Mouse (Mus musculus) hindbrain, embryonic 15.5 days (tissue): ENCODE data around the gene Neurod2. TPM values are rescaled to one million over a fixed set of nuclear protein-coding genes. Genes with fewer than 3 reads are reported as not detected.

Experiments
- ATAC-seq: fragments of 200-750 bp; cut with Nextera tagmentation; 2 replicates; pipeline ENCODE4 v1.8.0; 2017; ENCODE audit warnings: low read depth, moderate number of reproducible peaks, moderate TSS enrichment; ENCODE audit not compliant: low FRiP score
- H3K27ac ChIP-seq: fragments of 300-500 bp; sonication (generic); replicated peaks from 2 replicates; pipeline ENCODE4 v1.5.1; 2015; ENCODE audit warnings: mild to moderate bottlenecking, inconsistent platforms
- H3K27me3 ChIP-seq: fragments of 300-500 bp; sonication (generic); 2 replicates; pipeline ENCODE4 v1.6.1; 2015; ENCODE audit warnings: control low read depth, inconsistent platforms
- H3K36me3 ChIP-seq: fragments of 300-500 bp; sonication (generic); 2 replicates; pipeline ENCODE4 v1.6.1; 2015; ENCODE audit warnings: control low read depth, inconsistent platforms
- H3K4me1 ChIP-seq: fragments of 300-500 bp; sonication (generic); replicated peaks from 2 replicates; pipeline ENCODE4 v1.6.1; 2015; ENCODE audit warnings: control low read depth, inconsistent platforms
- H3K4me2 ChIP-seq: fragments of 300-500 bp; sonication (generic); 2 replicates; pipeline ENCODE4 v1.6.1; 2015; ENCODE audit warnings: moderate library complexity, mild to moderate bottlenecking, inconsistent platforms
- H3K4me3 ChIP-seq: fragments of 300-500 bp; sonication (generic); 2 replicates; pipeline ENCODE4 v1.5.1; 2015; ENCODE audit warnings: mild to moderate bottlenecking, inconsistent platforms
- H3K9ac ChIP-seq: fragments of 300-500 bp; sonication (generic); 2 replicates; pipeline ENCODE4 v1.6.1; 2015; ENCODE audit warnings: inconsistent platforms
- H3K9me3 ChIP-seq: fragments of 300-500 bp; sonication (generic); 2 replicates; pipeline ENCODE4 v1.6.1; 2016; ENCODE audit warnings: control low read depth, inconsistent platforms
- WGBS: fragments of 180-500 bp; shearing (Covaris S2); methylation state at CpG from one replicate; pipeline ENCODE4 v1.1.7; 2015; 5-methylcytosine and 5-hydroxymethylcytosine counted together
- polyA plus RNA-seq: library from polyadenylated mRNA; unstranded; fragments of >200 nt; fragmentation: Nextera tagmentation; extraction: Ambion mirVana; gene quantifications from 2 replicates; pipeline ENCODE4 v1.2.1, GENCODE M21; 2015

Gene Neurod2
- polyA plus RNA-seq, 1 experiment from 2014 or later = 28.6 TPM

DNA sequence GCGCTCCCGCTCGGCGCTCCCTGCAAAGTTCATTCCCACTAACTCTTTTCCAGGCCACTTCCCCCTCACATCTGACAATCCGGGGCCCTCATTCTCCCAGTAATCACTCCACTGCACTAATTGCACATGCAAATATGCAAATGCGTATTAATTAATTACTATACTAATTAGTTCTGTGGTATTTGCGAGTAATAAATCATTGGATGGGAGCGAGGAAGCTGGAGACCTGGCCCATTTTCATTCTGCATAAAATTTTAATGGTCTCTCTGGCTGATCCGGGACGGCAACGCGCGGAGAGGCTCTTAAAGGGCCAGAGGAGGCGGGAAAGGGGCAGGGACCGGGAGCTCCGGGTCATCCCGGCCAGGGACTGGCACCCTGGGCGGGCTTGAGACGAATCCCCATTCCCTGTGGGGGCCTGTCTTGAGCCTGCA is 9.6 kb upstream of the Neurod2 start:
- Histone ChIP-seq H3K4me3 (peak overlapping the region; percentile 56), H3K4me2 (peak overlapping the region; percentile 98), H3K9me3 (no peaks in the 10 kb centered on the region), H3K27me3 (peaks cover 65% of the 10 kb centered on the region), H3K36me3 (no peaks in the 10 kb centered on the region), H3K27ac (peak overlapping the region; percentile 93), H3K9ac (peak overlapping the region; percentile 58), H3K4me1 (peaks cover 55% of the 10 kb centered on the region)
- peak; percentile 29; the same call in 1 of the 2 replicates for ATAC-seq
- WGBS = 2% methylated on average over 18 of the region's 19 CpGs

DNA sequence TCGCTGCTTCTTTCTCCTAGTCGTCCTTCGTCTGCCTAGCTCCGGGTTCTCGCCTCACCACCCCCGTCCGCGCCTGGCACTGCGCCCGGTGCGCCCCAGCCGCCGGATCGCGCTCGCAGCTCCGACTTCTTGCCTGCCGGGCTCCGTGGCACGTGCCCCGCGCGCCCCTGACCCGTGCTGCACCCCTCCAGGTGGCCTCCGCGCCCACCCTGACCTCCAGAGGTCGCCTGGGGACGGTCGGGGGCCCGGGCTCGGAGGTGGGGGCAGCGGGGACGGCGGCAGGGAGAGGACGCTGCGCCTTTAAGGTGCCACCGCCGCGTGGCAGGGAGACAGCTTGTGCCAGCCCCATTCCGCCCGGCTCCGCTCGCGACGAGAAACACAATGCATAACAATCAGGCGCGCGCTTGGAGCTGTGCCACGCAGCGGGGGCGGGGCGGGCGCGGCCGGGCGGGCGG is 9.1 kb upstream of the Neurod2 start:
- no peak for ATAC-seq
- H3K9ac ChIP-seq = peak overlapping the region; percentile 58
- H3K4me3 ChIP-seq = peak overlapping the region; percentile 56
- peak overlapping the region; percentile 98 for H3K4me2 ChIP-seq
- no peaks in the 10 kb centered on the region for H3K36me3 ChIP-seq
- peaks cover 60% of the 10 kb centered on the region for H3K4me1 ChIP-seq
- H3K9me3 ChIP-seq = no peaks in the 10 kb centered on the region
- WGBS = under 1% methylated on average over 45 of the region's 57 CpGs
- peaks cover 68% of the 10 kb centered on the region for H3K27me3 ChIP-seq
- peak overlapping the region; percentile 93 for H3K27ac ChIP-seq

DNA sequence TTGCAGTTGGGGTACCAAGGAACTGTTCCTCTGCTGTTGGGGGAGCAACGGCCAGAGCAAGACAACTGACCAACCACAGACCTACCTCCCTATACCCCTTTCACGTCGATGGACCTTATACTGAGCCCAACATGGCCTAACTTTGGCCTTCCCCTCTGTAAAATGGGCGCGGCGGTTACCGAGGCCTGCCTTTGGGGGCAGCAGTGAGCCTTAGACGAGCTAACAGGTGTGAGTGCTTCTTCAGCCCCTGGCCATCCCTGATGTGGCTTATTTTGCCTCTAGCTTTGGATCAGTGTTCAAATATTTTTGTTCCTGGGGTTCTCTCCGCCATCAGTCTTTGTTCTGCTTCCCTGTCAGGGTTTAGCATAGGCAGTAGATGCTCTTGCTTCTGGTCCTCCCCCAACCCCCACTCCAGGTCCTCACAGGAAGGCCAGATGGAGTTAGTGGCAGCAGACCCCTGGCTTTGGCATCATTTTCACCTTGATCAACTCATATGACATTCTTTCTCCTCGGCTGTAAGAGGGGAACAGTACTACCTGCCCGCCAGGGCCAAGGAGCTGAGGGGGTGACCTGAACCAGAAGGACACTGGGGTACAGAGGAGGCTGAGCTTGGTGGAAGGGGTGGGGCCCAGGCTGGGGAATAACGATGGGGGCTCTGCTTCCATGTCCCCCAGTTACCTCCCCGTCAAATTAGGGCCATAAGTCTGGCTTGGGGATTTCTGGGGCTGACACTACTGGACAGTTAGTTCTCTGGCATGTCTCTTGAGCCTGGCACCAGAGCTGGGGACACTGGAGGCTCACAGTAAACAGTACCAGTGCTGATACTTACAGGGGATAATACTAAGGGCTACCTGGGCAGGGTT is 7.0 kb upstream of the Neurod2 start:
- H3K9me3 ChIP-seq = no peaks in the 10 kb centered on the region
- WGBS = 20% methylated on average over 13 of the region's 13 CpGs
- H3K4me3 ChIP-seq = no peak overlapping the region
- no peak overlapping the region for H3K27ac ChIP-seq
- no peak overlapping the region for H3K9ac ChIP-seq
- no peaks in the 10 kb centered on the region for H3K36me3 ChIP-seq
- peaks cover 49% of the 10 kb centered on the region for H3K4me1 ChIP-seq
- ATAC-seq = no peak
- H3K27me3 ChIP-seq = peaks cover 82% of the 10 kb centered on the region
- no peak overlapping the region for H3K4me2 ChIP-seq

DNA sequence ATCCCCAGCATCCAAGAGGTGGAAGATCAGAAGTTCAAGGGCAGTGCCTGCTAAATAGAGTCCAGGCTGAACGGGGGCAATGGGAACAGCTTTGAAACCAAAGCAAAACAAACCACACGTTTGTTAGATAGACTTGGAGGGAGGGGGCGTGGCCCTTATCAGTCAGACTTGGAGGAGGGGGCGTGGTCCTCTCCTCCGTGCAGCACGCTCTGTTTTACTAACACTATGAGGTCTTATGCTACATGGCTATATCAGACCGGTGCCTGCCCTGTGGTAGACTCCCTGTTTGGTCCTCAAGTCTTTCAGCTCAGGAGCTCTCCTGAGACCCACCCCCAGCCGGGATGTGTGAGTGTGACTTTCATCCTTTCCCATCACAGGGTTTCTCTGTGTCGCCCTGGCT is 5.8 kb upstream of the Neurod2 start:
- no peaks in the 10 kb centered on the region for H3K9me3 ChIP-seq
- WGBS = 11% methylated on average over 9 of the region's 9 CpGs
- no peak overlapping the region for H3K4me3 ChIP-seq
- peaks cover 47% of the 10 kb centered on the region for H3K4me1 ChIP-seq
- H3K27me3 ChIP-seq = peaks cover 85% of the 10 kb centered on the region
- no peak overlapping the region for H3K9ac ChIP-seq
- H3K4me2 ChIP-seq = peak overlapping the region; percentile 64; the same call in 1 of the 2 replicates
- no peak for ATAC-seq
- no peak overlapping the region for H3K27ac ChIP-seq
- H3K36me3 ChIP-seq = no peaks in the 10 kb centered on the region

DNA sequence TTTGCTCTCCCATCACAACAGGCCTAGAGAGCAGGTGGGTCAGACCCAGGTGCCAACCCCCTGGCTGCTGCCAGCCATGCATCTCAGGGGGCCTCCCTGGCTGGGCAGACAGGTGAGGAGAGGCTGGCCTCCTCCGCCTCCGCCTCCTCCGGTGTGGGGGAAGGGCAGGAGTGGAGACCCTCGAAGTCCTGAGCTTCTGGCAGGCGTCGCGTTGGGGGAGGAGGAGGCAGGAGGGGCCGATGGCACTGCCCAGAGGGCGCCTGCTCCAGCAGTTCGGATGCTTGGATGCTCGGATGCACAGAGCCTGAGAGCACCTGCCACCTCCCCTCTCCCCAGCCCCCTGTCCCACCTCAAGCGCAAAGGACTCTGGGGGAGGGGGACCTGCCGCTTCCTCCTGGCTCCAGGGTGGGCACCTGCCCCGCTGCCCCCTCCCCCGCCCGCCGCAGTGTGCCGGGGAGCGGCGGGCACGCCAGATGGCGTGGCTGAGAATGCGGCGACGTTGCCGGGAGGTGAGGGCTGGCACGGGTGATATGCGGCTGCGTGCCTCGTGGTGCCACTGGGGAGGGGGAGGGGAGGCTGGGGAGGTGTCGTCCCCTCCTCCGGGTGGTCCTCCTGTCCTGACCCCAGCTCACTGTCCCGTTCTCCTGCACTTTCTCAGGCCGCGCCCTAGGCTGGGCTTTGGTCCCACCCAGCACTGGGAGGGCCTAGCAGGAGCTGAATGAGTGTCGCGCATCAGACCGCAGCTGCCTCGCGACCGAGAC is 4.7 kb upstream of the Neurod2 start:
- Histone ChIP-seq H3K9ac (peak overlapping the region; percentile 31; the same call in 1 of the 2 replicates), H3K27me3 (peaks cover 85% of the 10 kb centered on the region), H3K4me1 (peaks cover 37% of the 10 kb centered on the region), H3K4me3 (peak overlapping the region; percentile 35), H3K27ac (peak overlapping the region; percentile 72), H3K9me3 (no peaks in the 10 kb centered on the region), H3K4me2 (peak overlapping the region; percentile 64), H3K36me3 (no peaks in the 10 kb centered on the region)
- ATAC-seq = peak; percentile 52
- 4% methylated on average over 26 of the region's 41 CpGs for WGBS

DNA sequence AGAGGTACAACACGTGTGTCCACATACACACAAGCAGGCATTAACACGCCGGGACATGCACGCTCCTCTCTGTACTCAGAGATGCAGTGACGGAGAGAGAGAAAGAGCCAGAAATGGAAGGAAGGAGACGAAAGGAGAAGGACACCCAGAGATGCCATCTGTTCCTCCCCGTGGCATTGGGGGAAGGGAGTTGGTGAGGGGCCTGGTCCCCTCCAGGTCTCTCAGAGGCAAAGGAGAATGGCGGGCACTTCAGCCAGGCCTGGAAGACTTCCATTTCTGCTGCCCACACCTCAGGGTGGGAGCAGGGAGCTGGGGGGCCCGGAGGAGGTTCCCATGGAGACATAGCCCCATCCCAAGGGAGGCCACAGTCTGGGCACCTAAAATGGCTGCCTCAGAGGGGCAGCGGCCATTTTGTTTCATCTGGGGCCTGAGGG is 3.8 kb upstream of the Neurod2 start:
- Histone ChIP-seq H3K27ac (peak overlapping the region; percentile 72), H3K27me3 (peaks cover 83% of the 10 kb centered on the region)
- ATAC-seq = no peak

DNA sequence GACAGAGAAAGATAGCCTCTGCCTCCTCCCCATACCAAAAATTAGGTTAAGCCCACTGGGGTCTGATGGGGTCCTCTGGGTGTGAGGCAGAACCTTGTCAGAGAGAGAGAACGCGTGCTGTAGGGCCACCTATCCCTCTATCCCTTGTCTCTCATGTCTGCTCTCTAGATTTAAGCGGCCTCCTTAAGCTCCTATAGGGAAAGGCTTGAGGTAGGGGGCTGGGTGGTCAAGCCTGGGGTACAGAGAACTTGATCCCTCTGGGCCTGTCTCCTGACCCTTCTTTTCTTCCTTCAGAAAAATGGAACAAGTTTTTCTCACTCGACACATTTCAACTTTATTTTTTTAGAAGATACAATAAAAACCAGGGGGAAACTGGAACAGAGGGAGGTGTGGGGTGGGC is 3.4 kb upstream of the Neurod2 start:
- H3K9ac ChIP-seq = no peak overlapping the region
- peaks cover 37% of the 10 kb centered on the region for H3K4me1 ChIP-seq
- no peaks in the 10 kb centered on the region for H3K36me3 ChIP-seq
- no peaks in the 10 kb centered on the region for H3K9me3 ChIP-seq
- H3K4me2 ChIP-seq = no peak overlapping the region
- H3K27ac ChIP-seq = peak overlapping the region; percentile 72
- 78% methylated on average over 4 of the region's 4 CpGs for WGBS
- ATAC-seq = no peak
- H3K27me3 ChIP-seq = peaks cover 81% of the 10 kb centered on the region
- no peak overlapping the region for H3K4me3 ChIP-seq

More for the DNA sequence above, 3.8 kb upstream of the Neurod2 start:
- no peak overlapping the region for H3K4me3 ChIP-seq
- H3K4me1 ChIP-seq = peaks cover 35% of the 10 kb centered on the region
- 65% methylated on average over 10 of the region's 10 CpGs for WGBS
- H3K9ac ChIP-seq = no peak overlapping the region
- no peak overlapping the region for H3K4me2 ChIP-seq
- H3K36me3 ChIP-seq = no peaks in the 10 kb centered on the region
- no peaks in the 10 kb centered on the region for H3K9me3 ChIP-seq

DNA sequence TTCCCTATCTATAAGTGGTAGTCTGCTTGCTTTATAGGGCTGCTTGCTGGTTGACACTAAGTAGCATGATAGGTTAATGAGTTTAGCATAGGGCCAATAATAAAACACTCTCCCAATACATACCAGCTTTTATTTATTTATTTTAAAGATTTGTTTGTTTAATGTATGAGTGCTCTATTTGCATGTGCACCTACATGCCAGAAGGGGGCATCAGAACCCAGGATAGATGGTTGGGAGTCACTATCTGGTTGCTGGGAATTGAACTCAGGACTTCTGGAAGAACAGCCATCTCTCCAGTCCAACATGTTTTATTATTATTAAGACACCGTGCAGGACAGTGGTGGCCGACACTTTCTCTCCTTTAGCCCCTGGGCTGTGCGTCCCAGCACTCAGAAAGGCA is 2.7 kb upstream of the Neurod2 start:
- Histone ChIP-seq H3K4me1 (peaks cover 43% of the 10 kb centered on the region), H3K36me3 (no peaks in the 10 kb centered on the region), H3K27ac (no peak overlapping the region), H3K4me3 (no peak overlapping the region), H3K9me3 (no peaks in the 10 kb centered on the region), H3K27me3 (peaks cover 81% of the 10 kb centered on the region), H3K4me2 (no peak overlapping the region), H3K9ac (no peak overlapping the region)
- no peak for ATAC-seq
- 89% methylated on average over 3 of the region's 3 CpGs for WGBS

DNA sequence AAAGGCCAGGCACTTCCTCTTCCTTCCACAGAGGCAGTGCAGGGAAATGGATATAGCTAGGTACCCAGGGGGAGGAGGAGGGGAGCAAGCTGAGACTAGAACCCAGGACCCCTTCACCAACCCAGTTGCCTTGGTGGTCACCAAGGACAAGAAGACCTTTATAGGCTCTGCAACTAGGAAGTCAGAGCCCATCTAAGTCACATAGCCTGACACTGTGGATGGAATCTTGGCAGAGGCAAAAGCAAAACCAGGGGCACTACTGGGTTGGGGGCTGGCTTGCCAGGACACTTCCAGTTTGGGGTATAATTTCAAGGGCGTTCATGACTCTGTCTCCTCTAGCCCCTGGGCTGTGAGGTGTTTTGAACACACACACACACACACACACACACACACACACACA is 2.0 kb upstream of the Neurod2 start:
- Histone ChIP-seq H3K9me3 (no peaks in the 10 kb centered on the region), H3K27me3 (peaks cover 77% of the 10 kb centered on the region), H3K27ac (no peak overlapping the region), H3K9ac (no peak overlapping the region), H3K36me3 (no peaks in the 10 kb centered on the region), H3K4me1 (peaks cover 48% of the 10 kb centered on the region), H3K4me2 (no peak overlapping the region), H3K4me3 (no peak overlapping the region)
- no peak for ATAC-seq
- WGBS = 33% methylated on average over 1 of the region's 1 CpGs

DNA sequence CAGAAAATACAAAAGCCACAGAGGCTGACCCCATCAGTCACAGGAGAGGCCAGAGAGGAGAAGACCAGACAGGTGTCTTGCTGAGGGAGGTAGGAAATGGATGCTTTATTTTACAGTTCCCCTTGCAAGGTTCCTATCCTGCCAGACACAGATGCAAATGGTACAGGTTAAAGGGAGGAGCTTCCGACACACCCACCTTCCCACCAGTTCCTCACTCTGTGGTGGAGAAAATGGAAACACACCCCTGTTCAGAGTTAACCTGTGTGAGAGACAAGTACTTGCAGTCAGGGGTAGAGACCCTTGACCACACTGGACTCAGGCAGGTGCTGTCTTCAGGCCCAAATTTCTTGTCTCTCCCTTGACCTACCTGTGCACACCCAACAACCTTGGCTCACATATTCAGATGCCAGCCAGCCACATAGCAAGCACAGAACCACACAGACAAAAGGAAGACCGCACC is 1.3 kb upstream of the Neurod2 start:
- peaks cover 48% of the 10 kb centered on the region for H3K4me1 ChIP-seq
- peak overlapping the region; percentile 87; the same call in 1 of the 2 replicates for H3K27ac ChIP-seq
- no peak overlapping the region for H3K4me3 ChIP-seq
- H3K9me3 ChIP-seq = no peaks in the 10 kb centered on the region
- WGBS = 59% methylated on average over 2 of the region's 2 CpGs
- no peak overlapping the region for H3K9ac ChIP-seq
- H3K4me2 ChIP-seq = no peak overlapping the region
- peaks cover 76% of the 10 kb centered on the region for H3K27me3 ChIP-seq
- no peak for ATAC-seq
- no peaks in the 10 kb centered on the region for H3K36me3 ChIP-seq

DNA sequence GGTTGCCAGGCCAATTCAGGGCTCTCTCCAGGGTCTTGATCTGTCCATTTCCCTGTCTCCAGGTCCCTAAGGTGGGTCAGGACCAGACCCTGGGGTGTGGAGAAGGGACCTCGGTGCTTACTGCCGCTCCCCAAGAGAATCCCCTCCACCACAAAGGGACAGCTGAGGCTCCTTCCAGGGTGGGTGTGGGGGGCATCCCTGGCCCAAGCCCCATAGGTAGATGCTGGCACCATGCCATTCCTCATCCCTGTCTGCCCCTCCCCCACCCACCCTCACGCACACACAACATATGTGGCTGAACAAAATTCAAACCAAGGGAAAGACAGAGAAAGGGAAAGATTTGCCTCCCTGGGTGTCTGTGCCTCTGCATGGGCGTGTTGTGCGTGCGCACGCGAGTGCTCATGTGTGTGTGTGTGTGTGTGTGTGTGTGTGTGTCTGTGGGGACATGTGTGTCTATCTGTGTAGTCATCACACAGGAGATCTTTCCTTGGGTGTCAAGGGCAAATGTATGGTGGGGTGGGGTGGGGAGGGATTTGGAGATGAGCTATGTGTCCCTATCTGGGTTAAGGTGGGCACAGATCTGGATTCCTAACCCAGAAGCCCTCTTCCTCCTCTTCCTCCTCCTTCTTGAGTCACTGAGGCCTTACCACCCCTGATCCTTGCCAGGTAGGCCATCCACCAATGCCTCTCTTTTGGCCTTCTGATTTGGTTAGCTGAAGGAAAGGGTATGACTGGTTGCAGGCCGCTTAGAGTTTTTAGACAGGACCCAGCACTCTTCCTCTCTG is 704 bp upstream of the Neurod2 start:
- 28% methylated on average over 9 of the region's 9 CpGs for WGBS
- H3K27me3 ChIP-seq = peaks cover 76% of the 10 kb centered on the region
- ATAC-seq = no peak

More for the DNA sequence above, 704 bp upstream of the Neurod2 start:
- H3K36me3 ChIP-seq = no peaks in the 10 kb centered on the region
- peak overlapping the region; percentile 46; the same call in 1 of the 2 replicates for H3K4me3 ChIP-seq
- no peaks in the 10 kb centered on the region for H3K9me3 ChIP-seq
- H3K27ac ChIP-seq = peak overlapping the region; percentile 87
- no peak overlapping the region for H3K9ac ChIP-seq
- peaks cover 45% of the 10 kb centered on the region for H3K4me1 ChIP-seq
- H3K4me2 ChIP-seq = peak overlapping the region; percentile 55
